Mouse (Mus musculus): Measurements from ENCODE around the gene Olfr747. TPM values are rescaled to one million over a fixed set of nuclear protein-coding genes. Genes with fewer than 3 reads are reported as not detected.
"Not testable (repeated sequence)": the region's sequence is repeated elsewhere in the genome, so short reads cannot be mapped to it uniquely, and the experiment has no call there.

The Olfr747 gene
- not detected for total RNA-seq (2021)
- long read RNA-seq, experiment 1, result 0 reads
- long read RNA-seq, experiment 2, result 0 reads

- Histone ChIP-seq H3K27ac (no peak within 1 kb of the TSS), H3K4me3 (no peak within 1 kb of the TSS)
- intact Hi-C loops (cut with DNase I), result no loop called here
- TF ChIP-seq CTCF (IDR thresholded peaks at IDR 0.05), result no peak
- DNase-seq, result no peak
Observed at GRCm38 (mm10) chr14:50693106-50693505, at the start of gene Olfr747. Gene Olfr747 (minus strand): TSS chr14:50693206.

- Histone ChIP-seq H3K27ac (no peak overlapping the region), H3K4me3 (no peak overlapping the region)
- no peak for DNase-seq
- TF ChIP-seq CTCF (IDR thresholded peaks at IDR 0.05), result no peak
- intact Hi-C loops (cut with DNase I), result no loop called here
Observed at GRCm38 (mm10) chr14:50741584-50741983, 48.6 kb upstream of the Olfr747 start.

- Histone ChIP-seq H3K4me3 (no peak overlapping the region), H3K27ac (no peak overlapping the region)
- TF ChIP-seq CTCF (IDR thresholded peaks at IDR 0.05), result no peak
- intact Hi-C loops (cut with DNase I), result no loop called here
- DNase-seq, result no peak
Observed at GRCm38 (mm10) chr14:50740334-50740733, 47.3 kb upstream of the Olfr747 start.

- H3K27ac ChIP-seq; intact Hi-C loops (cut with DNase I); H3K4me3 ChIP-seq; DNase-seq: not testable (repeated sequence)
Observed at GRCm38 (mm10) chr14:50722371-50722770, 29.4 kb upstream of the Olfr747 start.

GRCm38 (mm10) chr14:50719875-50720274 is 26.9 kb upstream of the Olfr747 start:
- H3K27ac ChIP-seq; intact Hi-C loops (cut with DNase I); H3K4me3 ChIP-seq; DNase-seq: not testable (repeated sequence)

- no peak for DNase-seq
- Histone ChIP-seq H3K4me3 (no peak within 1 kb of the TSS), H3K27ac (no peak within 1 kb of the TSS)
- no peak for TF ChIP-seq CTCF (IDR thresholded peaks at IDR 0.05)
- intact Hi-C loops (cut with DNase I), result no loop called here
Observed at GRCm38 (mm10) chr14:50707073-50707472, 14.1 kb upstream of the Olfr747 start, which contains the start of gene Olfr748. Gene Olfr748 (plus strand): TSS chr14:50707373.

- TF ChIP-seq CTCF (IDR thresholded peaks at IDR 0.05), result no peak
- no peak for DNase-seq
- H3K27ac ChIP-seq, result no peak within 1 kb of the TSS
- intact Hi-C loops (cut with DNase I), result no loop called here
- H3K4me3 ChIP-seq, result no peak within 1 kb of the TSS
Observed at GRCm38 (mm10) chr14:50646783-50647182, 46.2 kb downstream of the Olfr747 start, which contains the start of gene Olfr746. Gene Olfr746 (plus strand): TSS chr14:50647083.

- no peak for TF ChIP-seq CTCF (IDR thresholded peaks at IDR 0.05)
- Histone ChIP-seq H3K27ac (no peak within 1 kb of the TSS), H3K4me3 (no peak within 1 kb of the TSS)
- intact Hi-C loops (cut with DNase I), result no loop called here
- DNase-seq, result no peak
Observed at GRCm38 (mm10) chr14:50639088-50639487, 53.9 kb downstream of the Olfr747 start, which contains the start of gene Olfr745. Gene Olfr745 (plus strand): TSS chr14:50639388.

Other genes with a start within 250 kb of the Olfr747 start
- not detected for gene Olfr740, start 247.7 kb downstream of the Olfr747 start, total RNA-seq (2021)
- not detected for gene Olfr741, start 220.5 kb downstream of the Olfr747 start, total RNA-seq (2021)
- not detected for gene Olfr742, start 189.6 kb downstream of the Olfr747 start, total RNA-seq (2021)
- not detected for gene Olfr743, start 171.4 kb downstream of the Olfr747 start, total RNA-seq (2021)
- not detected for gene Olfr744, start 78.3 kb downstream of the Olfr747 start, total RNA-seq (2021)
- not detected for gene Olfr745, start 53.8 kb downstream of the Olfr747 start, total RNA-seq (2021)
- gene Olfr746, start 46.1 kb downstream of the Olfr747 start, total RNA-seq (2021), result not detected
- gene Olfr748, start 14.2 kb upstream of the Olfr747 start, total RNA-seq (2021), result not detected
- not detected for gene Olfr749, start 51.9 kb upstream of the Olfr747 start, total RNA-seq (2021)
- 1 to 10 TPM; 6.2 to 6.4 TPM for gene Ttc5, start 92.3 kb upstream of the Olfr747 start, total RNA-seq (2021)
- gene Ccnb1ip1, start 114.5 kb upstream of the Olfr747 start, total RNA-seq (2021), result not detected
- 10 to 100 TPM; 10.2 TPM for gene Parp2, start 114.6 kb upstream of the Olfr747 start, total RNA-seq (2021)
- 1 to 10 TPM; 6.6 to 9.5 TPM for gene Tep1, start 177.4 kb upstream of the Olfr747 start, total RNA-seq (2021)
- gene Klhl33, start 204.3 kb upstream of the Olfr747 start, total RNA-seq (2021), result 10 to 100 TPM; 68.8 to 76.8 TPM
- 10 to 100 TPM; 45.3 to 63.1 TPM for gene Osgep, start 231.7 kb upstream of the Olfr747 start, total RNA-seq (2021)
- gene Apex1, start 231.8 kb upstream of the Olfr747 start, total RNA-seq (2021), result 10 to 100 TPM; 28.0 to 28.1 TPM
- gene Pip4p1, start 237.7 kb upstream of the Olfr747 start, total RNA-seq (2021), result 10 to 100 TPM; 16.2 to 16.6 TPM
- 1 to 10 TPM; 3.6 to 5.9 TPM for gene Pnp, start 237.9 kb upstream of the Olfr747 start, total RNA-seq (2021)

All from gastrocnemius, adult 2 months (tissue).